Mouse (Mus musculus): ENCODE measurements at regions not wholly inside any gene's neighbourhood (a gene's known extent, or its start where the extent isn't known, plus 50 kb on each side); places are given as distances from the start of the nearest gene placed in this dataset.

- no peak for ATAC-seq (ENCODE audit: insufficient number of reproducible peaks, low FRiP score, low TSS enrichment)
Measured at GRCm38 (mm10) chr2:12033518-12034322, 256.0 kb downstream of the Ankrd16 start.

DNA sequence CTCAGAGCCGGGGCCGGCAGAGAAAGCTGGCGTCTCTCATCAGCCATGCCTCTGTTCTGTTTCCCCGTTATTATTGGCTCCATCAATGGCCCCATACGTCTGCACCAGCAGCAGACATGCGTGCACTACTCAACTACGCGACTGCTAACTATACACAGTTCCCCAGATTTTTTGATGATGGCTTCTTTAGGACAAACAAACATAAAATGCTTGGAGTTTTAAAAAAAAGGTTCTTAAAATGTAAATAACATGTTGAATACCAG lies 256.6 kb downstream of the Ankrd16 start:
- ATAC-seq (ENCODE audit: insufficient number of reproducible peaks, low FRiP score, low TSS enrichment) = no peak

- ATAC-seq (ENCODE audit: insufficient number of reproducible peaks, low FRiP score, low TSS enrichment) = no peak
Measured at GRCm38 (mm10) chr2:12049386-12049785, 252.3 kb downstream of the Itga8 start.

DNA sequence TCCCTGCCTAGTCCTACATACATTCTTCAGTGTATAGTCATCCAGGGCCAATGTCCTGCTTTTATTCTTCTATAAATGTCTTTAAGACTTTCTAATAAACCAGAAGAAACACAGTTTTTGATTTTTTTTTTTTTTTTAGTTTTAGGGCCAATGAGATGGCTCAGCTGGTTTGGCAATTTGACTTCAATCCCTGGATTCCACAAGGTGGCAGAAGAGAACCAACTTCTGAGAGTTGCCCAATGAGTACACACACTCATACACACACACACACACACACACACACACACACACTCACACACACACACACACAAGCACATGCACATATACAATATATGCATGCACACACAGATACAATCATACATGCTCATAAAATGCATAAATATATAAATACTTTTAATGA lies 251.8 kb downstream of the Itga8 start:
- ATAC-seq (ENCODE audit: insufficient number of reproducible peaks, low FRiP score, low TSS enrichment) = no peak

DNA sequence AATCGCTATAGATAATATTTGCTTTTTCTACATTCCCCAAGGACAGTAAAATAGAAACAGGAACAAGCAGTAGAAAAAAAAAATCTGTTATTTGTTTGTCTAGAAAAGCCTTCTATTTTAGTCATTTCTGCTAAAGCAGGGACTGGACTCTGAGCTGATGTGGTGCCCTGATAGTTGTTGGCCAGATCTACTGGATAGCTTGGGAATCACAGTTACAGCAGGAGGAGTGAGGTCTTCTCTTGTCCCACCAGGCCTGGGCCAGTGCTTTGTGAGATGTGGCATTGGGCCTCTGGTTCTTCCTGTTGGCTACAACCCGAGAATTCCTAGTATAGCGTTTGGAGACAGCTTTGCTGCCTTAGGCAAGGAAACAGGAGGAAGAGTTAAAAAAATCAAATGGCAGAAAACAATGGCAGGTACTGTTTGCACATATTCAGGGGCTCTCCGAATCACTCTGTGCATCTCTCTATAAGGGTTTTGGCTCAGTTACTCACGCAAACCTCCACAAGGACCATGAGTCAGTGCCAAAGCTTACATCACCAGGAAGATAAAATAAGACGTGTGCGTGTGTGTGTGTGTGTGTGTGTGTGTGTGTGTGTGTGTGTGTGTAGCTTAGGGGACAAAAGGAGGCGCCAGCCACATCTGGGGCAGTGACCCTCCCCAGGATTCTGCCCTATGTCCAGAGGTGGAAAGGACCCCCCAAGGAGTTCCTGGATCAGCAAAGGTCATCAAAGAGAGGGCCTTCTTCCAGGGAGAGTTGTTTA lies 248.1 kb downstream of the Itga8 start:
- no peak for ATAC-seq (ENCODE audit: insufficient number of reproducible peaks, low FRiP score, low TSS enrichment)

GRCm38 (mm10) chr2:12054165-12054500 lies 247.6 kb downstream of the Itga8 start:
- ATAC-seq (ENCODE audit: insufficient number of reproducible peaks, low FRiP score, low TSS enrichment) = no peak
